Mouse (Mus musculus): ENCODE data around the gene Celf2. TPM values are rescaled to one million over a fixed set of nuclear protein-coding genes. Genes with fewer than 3 reads are reported as not detected.

Celf2 gene
- polyA plus RNA-seq, 1 experiment from 2014 or later: 16.5 TPM

DNA sequence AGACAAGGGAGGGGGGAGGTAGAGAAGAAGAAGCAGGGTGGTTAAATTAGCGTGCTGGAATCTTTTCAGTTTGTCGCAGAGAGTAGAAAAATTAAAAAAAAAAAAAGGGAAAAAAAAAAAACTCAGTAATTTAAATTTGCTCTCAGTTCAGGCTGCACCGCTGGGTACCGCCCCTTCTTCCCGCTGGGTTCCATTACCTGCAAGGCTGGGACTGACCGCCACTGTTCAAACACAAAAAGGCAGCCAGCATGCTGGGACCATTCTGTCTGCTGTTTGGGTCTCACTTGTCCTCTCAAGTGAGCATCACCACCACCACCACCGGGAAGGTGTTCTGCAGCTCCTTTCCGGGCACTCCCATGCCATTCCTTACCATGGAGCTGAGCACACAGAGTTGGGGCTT is 113.4 kb downstream of the Celf2 start:
- Histone ChIP-seq H3K4me1 (ENCODE audit: insufficient read depth, low read length) (no peaks in the 10 kb centered on the region), H3K4me2 (replicated peaks; ENCODE audit: low read depth, low read length) (peak overlapping the region; percentile 17), H3K36me3 (ENCODE audit: insufficient read depth, low read length) (no peaks in the 10 kb centered on the region), H3K4me3 (ENCODE audit: low read length) (no peak overlapping the region), H3K27ac (ENCODE audit: low read length) (no peak overlapping the region), H3K27me3 (ENCODE audit: insufficient read depth, low read length) (no peaks in the 10 kb centered on the region), H3K9me3 (ENCODE audit: low read length) (no peaks in the 10 kb centered on the region), H3K9ac (replicated peaks; ENCODE audit: low read length) (no peak overlapping the region)
- no peak for ATAC-seq (ENCODE audit: low FRiP score, low TSS enrichment)
- 43% methylated on average over 8 of the region's 8 CpGs for WGBS

DNA sequence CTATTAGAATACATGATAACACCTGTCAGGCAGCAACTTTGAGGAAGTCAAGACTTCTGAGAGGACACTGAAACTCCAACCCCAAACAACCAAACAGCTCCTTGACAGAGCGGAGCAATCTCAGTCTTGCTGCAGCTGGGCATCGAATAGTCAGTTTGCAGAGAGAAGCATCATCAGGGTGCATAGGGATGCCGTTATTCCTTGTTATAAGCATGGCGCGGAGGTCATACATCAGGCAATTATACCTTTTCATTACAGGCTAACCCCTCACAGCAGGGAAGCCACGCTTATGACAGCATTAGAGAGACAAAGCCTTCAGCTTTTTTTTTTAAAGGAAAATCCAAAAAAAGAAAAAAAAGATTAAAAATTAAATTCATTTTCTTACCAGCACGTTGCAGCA is 113.9 kb downstream of the Celf2 start:
- Histone ChIP-seq H3K9ac (replicated peaks; ENCODE audit: low read length) (no peak overlapping the region), H3K4me3 (ENCODE audit: low read length) (no peak overlapping the region), H3K27ac (ENCODE audit: low read length) (no peak overlapping the region), H3K4me1 (ENCODE audit: insufficient read depth, low read length) (no peaks in the 10 kb centered on the region), H3K27me3 (ENCODE audit: insufficient read depth, low read length) (no peaks in the 10 kb centered on the region), H3K4me2 (replicated peaks; ENCODE audit: low read depth, low read length) (peak overlapping the region; percentile 17), H3K36me3 (ENCODE audit: insufficient read depth, low read length) (no peaks in the 10 kb centered on the region), H3K9me3 (ENCODE audit: low read length) (no peaks in the 10 kb centered on the region)
- ATAC-seq (ENCODE audit: low FRiP score, low TSS enrichment): no peak
- 73% methylated on average over 7 of the region's 7 CpGs for WGBS

DNA sequence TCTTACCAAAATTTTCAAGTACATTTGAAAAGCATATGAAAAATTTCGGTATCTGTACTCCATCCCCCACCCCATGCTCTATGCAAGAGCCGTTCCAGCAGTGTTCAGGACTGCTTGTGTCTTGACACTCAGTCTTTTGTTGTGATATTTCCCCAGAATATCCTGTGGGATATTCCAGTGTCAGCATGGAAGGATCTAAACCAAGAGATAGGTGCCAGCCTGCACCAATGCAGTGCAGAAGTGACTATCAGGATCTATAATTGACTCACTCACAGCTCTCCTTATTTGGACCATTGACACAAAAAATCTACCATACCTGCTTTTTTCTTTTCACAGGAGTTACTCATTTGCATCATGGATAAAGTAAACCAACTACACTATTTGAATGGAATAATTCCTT is 116.9 kb downstream of the Celf2 start:
- WGBS: 93% methylated on average over 2 of the region's 2 CpGs
- H3K4me3 ChIP-seq (ENCODE audit: low read length): no peak overlapping the region
- H3K9me3 ChIP-seq (ENCODE audit: low read length): no peaks in the 10 kb centered on the region
- no peaks in the 10 kb centered on the region for H3K36me3 ChIP-seq (ENCODE audit: insufficient read depth, low read length)
- H3K4me1 ChIP-seq (ENCODE audit: insufficient read depth, low read length): no peaks in the 10 kb centered on the region
- ATAC-seq (ENCODE audit: low FRiP score, low TSS enrichment): no peak
- H3K27me3 ChIP-seq (ENCODE audit: insufficient read depth, low read length): no peaks in the 10 kb centered on the region
- H3K27ac ChIP-seq (ENCODE audit: low read length): no peak overlapping the region
- no peak overlapping the region for H3K4me2 ChIP-seq (replicated peaks; ENCODE audit: low read depth, low read length)
- H3K9ac ChIP-seq (replicated peaks; ENCODE audit: low read length): no peak overlapping the region

DNA sequence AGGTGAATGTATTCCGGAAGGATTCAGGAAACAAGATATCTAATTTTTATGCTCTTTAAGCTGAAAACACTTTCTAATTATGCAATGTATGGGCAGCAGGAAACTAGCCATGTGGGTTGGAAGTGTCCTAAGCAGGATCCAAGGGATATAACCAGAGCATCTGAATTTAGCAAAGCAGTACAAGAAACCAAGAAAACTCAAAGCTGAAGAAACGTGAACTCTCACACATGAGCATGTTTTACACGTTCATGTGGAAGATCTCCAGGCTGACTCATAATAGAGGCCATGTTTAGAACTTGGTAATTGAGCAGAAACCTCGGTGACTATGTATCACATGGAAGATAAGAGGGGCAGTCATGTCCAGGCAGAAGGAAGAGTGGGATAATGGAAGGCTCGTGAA is 120.1 kb downstream of the Celf2 start:
- no peak for ATAC-seq (ENCODE audit: low FRiP score, low TSS enrichment)
- 80% methylated on average over 5 of the region's 5 CpGs for WGBS
- Histone ChIP-seq H3K4me3 (ENCODE audit: low read length) (no peak overlapping the region), H3K27ac (ENCODE audit: low read length) (no peak overlapping the region), H3K9me3 (ENCODE audit: low read length) (no peaks in the 10 kb centered on the region), H3K4me1 (ENCODE audit: insufficient read depth, low read length) (no peaks in the 10 kb centered on the region), H3K27me3 (ENCODE audit: insufficient read depth, low read length) (no peaks in the 10 kb centered on the region), H3K36me3 (ENCODE audit: insufficient read depth, low read length) (no peaks in the 10 kb centered on the region), H3K9ac (replicated peaks; ENCODE audit: low read length) (no peak overlapping the region), H3K4me2 (replicated peaks; ENCODE audit: low read depth, low read length) (no peak overlapping the region)

DNA sequence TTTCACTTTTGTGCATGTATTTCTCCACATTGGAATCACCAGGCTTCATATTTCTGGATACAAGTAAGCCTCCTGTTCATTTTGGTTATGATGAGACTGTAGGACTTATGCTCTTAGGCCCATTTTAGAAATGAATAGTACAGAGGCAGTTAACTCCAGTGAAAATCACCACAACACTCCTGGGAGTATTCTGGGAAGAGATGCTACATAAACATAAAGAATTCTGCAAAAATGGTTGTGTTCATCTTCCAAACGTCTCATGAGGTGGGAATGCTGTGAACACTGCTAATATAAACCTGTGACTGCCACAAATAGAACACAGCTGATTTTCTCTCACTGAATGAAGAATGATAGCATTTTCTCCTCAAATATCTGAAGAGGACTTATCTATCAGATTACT is 130.6 kb downstream of the Celf2 start:
- Histone ChIP-seq H3K9ac (replicated peaks; ENCODE audit: low read length) (no peak overlapping the region), H3K9me3 (ENCODE audit: low read length) (no peaks in the 10 kb centered on the region), H3K4me3 (ENCODE audit: low read length) (no peak overlapping the region), H3K4me2 (replicated peaks; ENCODE audit: low read depth, low read length) (no peak overlapping the region), H3K36me3 (ENCODE audit: insufficient read depth, low read length) (no peaks in the 10 kb centered on the region), H3K27me3 (ENCODE audit: insufficient read depth, low read length) (no peaks in the 10 kb centered on the region), H3K27ac (ENCODE audit: low read length) (no peak overlapping the region), H3K4me1 (ENCODE audit: insufficient read depth, low read length) (no peaks in the 10 kb centered on the region)
- no peak for ATAC-seq (ENCODE audit: low FRiP score, low TSS enrichment)
- WGBS: 69% methylated on average over 1 of the region's 1 CpGs

DNA sequence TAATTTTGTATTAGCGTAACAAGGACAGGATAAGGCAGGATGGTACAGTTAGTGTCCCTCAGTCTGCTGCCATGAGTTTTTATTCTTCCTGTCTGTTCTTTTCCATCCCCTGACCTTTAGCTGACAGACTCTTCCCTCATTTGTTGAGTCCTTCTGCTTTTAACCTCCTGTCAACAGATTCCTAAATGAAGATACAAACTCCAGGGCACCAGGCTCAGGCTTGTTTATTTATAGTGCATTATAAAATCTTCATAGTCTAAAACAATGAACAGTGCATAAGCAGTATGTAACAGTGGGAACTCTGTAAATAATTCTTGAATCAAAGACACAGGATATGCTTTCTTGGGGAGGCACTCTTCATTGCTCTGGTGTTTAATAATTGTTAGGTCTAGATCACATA is 131.5 kb downstream of the Celf2 start:
- Histone ChIP-seq H3K27ac (ENCODE audit: low read length) (no peak overlapping the region), H3K4me3 (ENCODE audit: low read length) (no peak overlapping the region), H3K27me3 (ENCODE audit: insufficient read depth, low read length) (no peaks in the 10 kb centered on the region), H3K36me3 (ENCODE audit: insufficient read depth, low read length) (no peaks in the 10 kb centered on the region), H3K4me1 (ENCODE audit: insufficient read depth, low read length) (no peaks in the 10 kb centered on the region), H3K9ac (replicated peaks; ENCODE audit: low read length) (no peak overlapping the region), H3K9me3 (ENCODE audit: low read length) (no peaks in the 10 kb centered on the region), H3K4me2 (replicated peaks; ENCODE audit: low read depth, low read length) (no peak overlapping the region)
- ATAC-seq (ENCODE audit: low FRiP score, low TSS enrichment): no peak
- WGBS: 96% methylated on average over 1 of the region's 1 CpGs

DNA sequence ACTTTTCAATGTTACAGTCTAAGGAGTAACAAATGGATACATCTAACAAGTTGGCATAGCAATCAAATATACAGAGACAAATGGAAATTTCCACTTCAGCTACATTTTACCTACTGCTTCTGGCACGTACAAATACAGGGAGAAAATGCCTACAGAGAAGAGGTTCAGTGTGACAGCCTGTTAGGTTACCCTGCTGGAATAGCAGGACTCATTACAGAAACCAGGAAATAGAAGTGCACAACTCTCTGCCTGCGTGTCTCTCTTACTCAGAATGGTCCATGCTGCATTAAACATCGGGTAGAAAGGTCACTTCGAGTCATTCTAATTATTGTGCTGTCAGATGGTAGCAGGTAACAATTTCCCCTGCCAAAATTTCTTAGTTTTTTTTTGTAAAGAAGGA is 141.6 kb downstream of the Celf2 start:
- ATAC-seq (ENCODE audit: low FRiP score, low TSS enrichment): no peak
- no peaks in the 10 kb centered on the region for H3K36me3 ChIP-seq (ENCODE audit: insufficient read depth, low read length)
- no peaks in the 10 kb centered on the region for H3K9me3 ChIP-seq (ENCODE audit: low read length)
- H3K4me3 ChIP-seq (ENCODE audit: low read length): no peak overlapping the region
- no peak overlapping the region for H3K27ac ChIP-seq (ENCODE audit: low read length)
- no peaks in the 10 kb centered on the region for H3K4me1 ChIP-seq (ENCODE audit: insufficient read depth, low read length)
- no peaks in the 10 kb centered on the region for H3K27me3 ChIP-seq (ENCODE audit: insufficient read depth, low read length)
- WGBS: 80% methylated on average over 4 of the region's 4 CpGs
- no peak overlapping the region for H3K4me2 ChIP-seq (replicated peaks; ENCODE audit: low read depth, low read length)
- no peak overlapping the region for H3K9ac ChIP-seq (replicated peaks; ENCODE audit: low read length)

DNA sequence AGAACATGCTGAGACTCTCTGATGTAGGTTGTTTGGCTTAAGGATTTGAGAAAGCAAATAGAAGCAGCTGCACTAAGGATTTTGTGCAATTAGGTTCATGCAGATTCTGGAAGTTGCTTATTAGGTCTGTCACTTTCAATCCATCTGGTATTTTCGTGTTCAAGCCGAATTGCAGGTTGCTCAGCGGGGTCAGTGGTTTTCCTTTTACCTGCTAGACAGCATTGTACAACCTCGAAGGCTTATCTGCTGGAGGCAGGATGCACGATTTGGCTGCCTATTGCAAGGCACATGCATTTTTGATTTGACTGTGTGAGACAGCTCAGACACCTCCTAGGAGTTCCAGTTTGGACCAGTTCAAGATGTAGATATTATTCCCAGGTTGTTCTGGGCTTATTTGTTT is 149.8 kb downstream of the Celf2 start:
- H3K4me1 ChIP-seq (ENCODE audit: insufficient read depth, low read length): no peaks in the 10 kb centered on the region
- H3K36me3 ChIP-seq (ENCODE audit: insufficient read depth, low read length): no peaks in the 10 kb centered on the region
- H3K9me3 ChIP-seq (ENCODE audit: low read length): no peaks in the 10 kb centered on the region
- H3K4me3 ChIP-seq (ENCODE audit: low read length): no peak overlapping the region
- no peak overlapping the region for H3K9ac ChIP-seq (replicated peaks; ENCODE audit: low read length)
- no peak overlapping the region for H3K4me2 ChIP-seq (replicated peaks; ENCODE audit: low read depth, low read length)
- no peaks in the 10 kb centered on the region for H3K27me3 ChIP-seq (ENCODE audit: insufficient read depth, low read length)
- no peak for ATAC-seq (ENCODE audit: low FRiP score, low TSS enrichment)
- no peak overlapping the region for H3K27ac ChIP-seq (ENCODE audit: low read length)
- 85% methylated on average over 5 of the region's 5 CpGs for WGBS

DNA sequence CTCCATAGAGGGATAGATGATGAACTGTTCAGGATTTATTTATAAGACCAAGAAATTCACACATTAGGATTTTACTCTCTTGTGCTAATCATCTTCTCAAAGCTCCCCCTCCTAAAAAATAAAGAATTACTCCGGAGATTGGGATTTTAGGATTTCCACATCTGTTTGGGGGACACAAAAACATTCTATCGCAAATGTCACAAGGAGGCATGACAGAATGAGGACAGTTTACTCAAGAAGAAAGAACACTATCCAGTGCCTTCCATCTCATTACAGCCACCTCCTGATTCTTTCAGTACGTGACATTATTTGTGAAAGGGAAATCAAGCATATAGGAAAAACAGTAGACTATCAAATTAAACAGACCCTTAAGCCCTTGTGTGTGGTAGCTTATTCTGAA is 150.5 kb downstream of the Celf2 start:
- Histone ChIP-seq H3K27ac (ENCODE audit: low read length) (no peak overlapping the region), H3K9ac (replicated peaks; ENCODE audit: low read length) (no peak overlapping the region), H3K36me3 (ENCODE audit: insufficient read depth, low read length) (no peaks in the 10 kb centered on the region), H3K27me3 (ENCODE audit: insufficient read depth, low read length) (no peaks in the 10 kb centered on the region), H3K4me2 (replicated peaks; ENCODE audit: low read depth, low read length) (no peak overlapping the region), H3K9me3 (ENCODE audit: low read length) (no peaks in the 10 kb centered on the region), H3K4me1 (ENCODE audit: insufficient read depth, low read length) (no peaks in the 10 kb centered on the region), H3K4me3 (ENCODE audit: low read length) (no peak overlapping the region)
- ATAC-seq (ENCODE audit: low FRiP score, low TSS enrichment): no peak
- 89% methylated on average over 3 of the region's 3 CpGs for WGBS

DNA sequence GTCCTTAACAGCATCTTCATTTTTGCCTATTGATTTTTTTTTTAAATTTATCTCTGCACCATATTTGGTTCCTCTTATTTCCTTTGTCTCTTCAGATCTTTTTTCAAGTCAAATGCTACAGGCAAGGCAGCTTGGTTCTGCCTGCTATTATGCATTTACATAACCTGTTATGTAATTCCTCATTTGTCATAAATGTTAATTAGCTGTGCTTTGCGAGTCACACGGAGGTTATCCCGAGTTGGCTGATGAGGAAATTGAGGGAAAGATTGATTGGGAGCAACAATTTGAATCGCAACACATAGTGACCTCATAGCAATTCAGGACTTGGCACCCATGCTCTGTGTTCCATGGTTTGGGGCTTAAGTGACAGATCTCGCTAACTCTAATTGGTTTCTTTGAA is 158.1 kb downstream of the Celf2 start:
- no peak overlapping the region for H3K27ac ChIP-seq (ENCODE audit: low read length)
- no peak overlapping the region for H3K4me3 ChIP-seq (ENCODE audit: low read length)
- H3K4me1 ChIP-seq (ENCODE audit: insufficient read depth, low read length): no peaks in the 10 kb centered on the region
- H3K9me3 ChIP-seq (ENCODE audit: low read length): no peaks in the 10 kb centered on the region
- no peak overlapping the region for H3K9ac ChIP-seq (replicated peaks; ENCODE audit: low read length)
- H3K4me2 ChIP-seq (replicated peaks; ENCODE audit: low read depth, low read length): no peak overlapping the region
- no peaks in the 10 kb centered on the region for H3K36me3 ChIP-seq (ENCODE audit: insufficient read depth, low read length)
- ATAC-seq (ENCODE audit: low FRiP score, low TSS enrichment): no peak
- 85% methylated on average over 5 of the region's 5 CpGs for WGBS
- H3K27me3 ChIP-seq (ENCODE audit: insufficient read depth, low read length): no peaks in the 10 kb centered on the region

All from kidney, embryonic 16.5 days (tissue).